Mouse (Mus musculus) cortical plate, adult 2 months (tissue): ENCODE data around the gene Mgst2. TPM values are rescaled to one million over a fixed set of nuclear protein-coding genes. Genes with fewer than 3 reads are reported as not detected.

Experiments used
- H3K27ac ChIP-seq: fragments of 200-500 bp; 2 replicates; pipeline ENCODE4 v1.5.1; 2012; ENCODE audit warnings: low read length, control low read depth, inconsistent platforms; ENCODE audit not compliant: insufficient read depth
- H3K4me1 ChIP-seq: fragments of 200-500 bp; 2 replicates; pipeline ENCODE4 v1.6.1; 2011; ENCODE audit warnings: low read length; ENCODE audit not compliant: control insufficient read depth, insufficient read depth
- H3K4me3 ChIP-seq: fragments of 200-500 bp; 2 replicates; pipeline ENCODE4 v1.5.1; 2011; ENCODE audit warnings: mild to moderate bottlenecking, low read length, control low read depth; ENCODE audit not compliant: insufficient read depth
- CTCF ChIP-seq: fragments of 200-500 bp; IDR thresholded peaks from 2 replicates; pipeline ENCODE4 v1.5.1; 2011; ENCODE audit warnings: mild to moderate bottlenecking, control low read depth, low read length; ENCODE audit not compliant: insufficient read depth; ENCODE audit errors: extremely low read depth
- POLR2A ChIP-seq: fragments of 200-500 bp; IDR thresholded peaks from 2 replicates; pipeline ENCODE4 v1.6.1; 2011; ENCODE audit warnings: mild to moderate bottlenecking, low read length, control low read depth; ENCODE audit not compliant: insufficient read depth; ENCODE audit errors: extremely low read depth
- polyA plus RNA-seq: library from polyadenylated mRNA; depleted of rRNA; stranded (reverse); fragments of >200 nt; gene quantifications from 2 replicates; pipeline ENCODE4 v1.2.3, GENCODE M21; 2012; rRNA removed

The Mgst2 gene
- polyA plus RNA-seq, 1 experiment, result 0.40 TPM

GRCm38 (mm10) chr3:51729109-51729918 is 69.2 kb downstream of the Mgst2 start:
- TF ChIP-seq CTCF (no peak), POLR2A (no peak)
- Histone ChIP-seq H3K27ac (no peak overlapping the region), H3K4me1 (peaks cover 3% of the 10 kb centered on the region; the same call in 1 of the 2 replicates), H3K4me3 (no peak overlapping the region)

- Histone ChIP-seq H3K27ac (no peak overlapping the region), H3K4me3 (no peak overlapping the region), H3K4me1 (peaks cover 3% of the 10 kb centered on the region; the same call in 1 of the 2 replicates)
- TF ChIP-seq POLR2A (no peak), CTCF (no peak)
These were observed 70.5 kb downstream of the Mgst2 start for GRCm38 (mm10) chr3:51730662-51731061.

GRCm38 (mm10) chr3:51731949-51732636 is 71.9 kb downstream of the Mgst2 start:
- TF ChIP-seq CTCF, result no peak
- TF ChIP-seq POLR2A, result no peak
- H3K4me1 ChIP-seq, result peaks cover 3% of the 10 kb centered on the region; the same call in 1 of the 2 replicates
- no peak overlapping the region for H3K4me3 ChIP-seq
- H3K27ac ChIP-seq, result no peak overlapping the region

Other genes with a start within 250 kb of the Mgst2 start
- gene Naa15, start 245.2 kb upstream of the Mgst2 start, polyA plus RNA-seq, result 20.7 and 22.2 TPM in 2 replicates
- 21.0 and 21.7 TPM in 2 replicates for gene Rab33b, start 176.4 kb upstream of the Mgst2 start, polyA plus RNA-seq
- gene Setd7, start 99.5 kb upstream of the Mgst2 start, polyA plus RNA-seq, result 63.4 and 65.4 TPM in 2 replicates